Mouse (Mus musculus) neural tube, embryonic 15.5 days (tissue): ENCODE results near the gene 2310011J03Rik. TPM values are rescaled to one million over a fixed set of nuclear protein-coding genes. Genes with fewer than 3 reads are reported as not detected.
A peak's percentile ranks its signal among the peaks of the same experiment; 100 is the strongest.
"Not testable (repeated sequence)": the region's sequence is repeated elsewhere in the genome, so short reads cannot be mapped to it uniquely, and the experiment has no call there.

Experiments used
- ATAC-seq: fragments of 200-750 bp; cut with Nextera tagmentation; 2 replicates; pipeline ENCODE4 v1.8.0; 2017; ENCODE audit warnings: mild to moderate bottlenecking, moderate TSS enrichment, moderate library complexity; ENCODE audit not compliant: low FRiP score
- H3K27ac ChIP-seq: fragments of 300-500 bp; sonication (generic); replicated peaks from 2 replicates; pipeline ENCODE4 v1.5.1; 2015; ENCODE audit warnings: mild to moderate bottlenecking, inconsistent platforms
- H3K27me3 ChIP-seq: fragments of 300-500 bp; sonication (generic); replicated peaks from 2 replicates; pipeline ENCODE4 v1.6.1; 2015; ENCODE audit warnings: inconsistent platforms
- H3K36me3 ChIP-seq: fragments of 300-500 bp; sonication (generic); 2 replicates; pipeline ENCODE4 v1.6.1; 2015; ENCODE audit warnings: inconsistent platforms
- H3K4me1 ChIP-seq: fragments of 300-500 bp; sonication (generic); 2 replicates; pipeline ENCODE4 v1.6.1; 2015; ENCODE audit warnings: inconsistent platforms
- H3K4me2 ChIP-seq: fragments of 300-500 bp; sonication (generic); 2 replicates; pipeline ENCODE4 v1.6.1; 2015; ENCODE audit warnings: inconsistent platforms, mild to moderate bottlenecking, moderate library complexity
- H3K4me3 ChIP-seq: fragments of 300-500 bp; sonication (generic); replicated peaks from 2 replicates; pipeline ENCODE4 v1.5.1; 2015; ENCODE audit warnings: mild to moderate bottlenecking, inconsistent platforms
- H3K9ac ChIP-seq: fragments of 300-500 bp; sonication (generic); replicated peaks from 2 replicates; pipeline ENCODE4 v1.6.1; 2015; ENCODE audit warnings: mild to moderate bottlenecking, inconsistent platforms
- H3K9me3 ChIP-seq: fragments of 300-500 bp; sonication (generic); replicated peaks from 2 replicates; pipeline ENCODE4 v1.6.1; 2016; ENCODE audit warnings: inconsistent platforms
- WGBS: fragments of 180-500 bp; shearing (Covaris S2); methylation state at CpG from one replicate; pipeline ENCODE4 v1.1.7; 2015; ENCODE audit warnings: mixed read lengths; 5-methylcytosine and 5-hydroxymethylcytosine counted together
- polyA plus RNA-seq: library from polyadenylated mRNA; unstranded; fragments of >200 nt; fragmentation: Nextera tagmentation; extraction: Ambion mirVana; gene quantifications from 2 replicates; pipeline ENCODE4 v1.2.1, GENCODE M21; 2015

Gene 2310011J03Rik
- polyA plus RNA-seq, 1 experiment from 2014 or later: 26.9 TPM

- no peak overlapping the region for H3K27ac ChIP-seq
- H3K4me2 ChIP-seq: no peak overlapping the region
- WGBS: 4% methylated on average over 7 of the region's 7 CpGs
- H3K9ac ChIP-seq: no peak overlapping the region
- H3K36me3 ChIP-seq: no peaks in the 10 kb centered on the region
- peaks cover 96% of the 10 kb centered on the region for H3K27me3 ChIP-seq
- H3K4me1 ChIP-seq: peaks cover 12% of the 10 kb centered on the region
- H3K9me3 ChIP-seq: no peaks in the 10 kb centered on the region
- 0 out of 2 replicates have a peak, but pooled peaks have one; percentile 43 for ATAC-seq
- H3K4me3 ChIP-seq: no peak overlapping the region
Measured at GRCm38 (mm10) chr10:80350292-80350691, 30.0 kb upstream of the 2310011J03Rik start.

DNA sequence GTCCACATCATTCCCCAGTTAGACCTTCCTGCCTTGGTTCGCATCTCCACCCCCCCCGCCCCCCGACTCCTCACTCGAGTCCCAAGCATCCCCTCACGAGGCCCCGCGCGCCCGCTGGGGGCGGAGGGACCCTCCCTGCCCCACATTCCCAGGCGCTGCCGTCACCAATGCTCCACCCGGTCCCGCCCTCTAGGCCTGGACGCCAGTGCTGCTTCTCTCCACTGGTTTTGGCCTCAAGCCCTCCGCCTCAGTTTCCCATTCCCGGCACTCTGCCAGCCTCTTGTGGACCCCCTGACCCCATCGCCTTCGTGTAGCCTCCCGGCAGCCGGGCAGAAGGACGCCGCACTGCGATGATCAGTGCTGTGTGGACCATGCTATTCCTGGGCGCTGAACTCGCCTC, 28.6 kb upstream of the 2310011J03Rik start:
- Histone ChIP-seq H3K4me2 (peak overlapping the region; percentile 42), H3K4me1 (peaks cover 12% of the 10 kb centered on the region), H3K27ac (no peak overlapping the region), H3K27me3 (peaks cover 97% of the 10 kb centered on the region), H3K4me3 (no peak overlapping the region), H3K36me3 (no peaks in the 10 kb centered on the region), H3K9ac (no peak overlapping the region), H3K9me3 (no peaks in the 10 kb centered on the region)
- 20% methylated on average over 26 of the region's 26 CpGs for WGBS
- ATAC-seq: no peak

DNA sequence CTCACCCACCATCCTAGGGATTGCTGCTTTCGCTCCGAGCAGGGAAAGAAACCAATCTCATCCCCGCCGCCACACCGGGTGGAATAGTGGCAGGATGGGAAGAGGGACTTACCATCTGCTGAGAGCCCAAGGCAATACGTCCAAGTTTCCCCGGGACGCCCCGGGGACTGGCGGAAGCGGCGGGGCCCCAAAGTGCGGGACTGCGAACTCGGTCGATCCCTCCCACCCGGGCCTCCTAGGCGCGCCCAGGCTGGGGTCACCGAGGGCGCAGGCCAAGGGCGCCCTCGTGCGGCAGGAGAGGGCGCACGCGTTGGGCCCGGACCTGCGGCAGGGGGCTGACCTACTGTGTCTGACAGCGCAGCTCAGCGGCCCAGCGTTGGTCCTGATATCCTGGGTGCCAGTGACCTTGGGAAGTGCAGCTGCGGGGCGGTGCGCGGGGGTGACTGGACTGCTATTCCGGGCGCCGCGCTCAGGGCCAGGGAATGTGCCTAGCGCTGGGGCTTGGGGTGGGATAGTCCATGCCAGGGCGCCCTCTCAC, 28.0 kb upstream of the 2310011J03Rik start, which contains the start of gene Adamtsl5:
Adamtsl5 (minus strand) TSS at position 169 of the 538 bp plus-strand sequence.
- 2% methylated on average over 36 of the region's 42 CpGs for WGBS
- Histone ChIP-seq H3K4me3 (peak within 1 kb of the TSS; percentile 21), H3K4me2 (peak within 1 kb of the TSS; percentile 42), H3K9ac (no peak within 1 kb of the TSS), H3K36me3 (no peaks in the 10 kb centered on the region), H3K27me3 (peaks cover 97% of the 10 kb centered on the region), H3K9me3 (no peaks in the 10 kb centered on the region), H3K4me1 (peaks cover 17% of the 10 kb centered on the region), H3K27ac (no peak within 1 kb of the TSS)
- ATAC-seq: no peak

- WGBS: 11% methylated on average over 17 of the region's 17 CpGs
- peak overlapping the region; percentile 21; the same call in 1 of the 2 replicates for H3K4me3 ChIP-seq
Measured at GRCm38 (mm10) chr10:80347514-80347967, 27.2 kb upstream of the 2310011J03Rik start.

DNA sequence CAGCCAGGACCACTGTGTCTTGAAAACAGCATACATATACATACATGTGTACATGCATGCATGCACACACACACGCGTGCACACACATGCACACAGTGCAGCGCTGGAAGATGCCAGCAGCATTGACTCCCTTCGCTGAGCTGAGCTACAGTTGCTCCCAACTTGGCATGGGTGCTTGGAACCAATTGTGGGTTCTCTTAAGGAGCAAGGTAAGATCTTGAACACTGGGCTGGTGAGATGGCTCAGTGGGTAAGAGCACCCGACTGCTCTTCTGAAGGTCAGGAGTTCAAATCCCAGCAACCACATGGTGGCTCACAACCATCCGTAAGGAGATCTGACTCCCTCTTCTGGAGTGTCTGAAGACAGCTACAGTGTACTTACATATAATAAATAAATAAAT, 25.6 kb upstream of the 2310011J03Rik start:
- ATAC-seq, H3K9ac ChIP-seq, H3K9me3 ChIP-seq, H3K4me3 ChIP-seq, H3K36me3 ChIP-seq, H3K4me2 ChIP-seq, H3K27ac ChIP-seq: not testable (repeated sequence)
- 81% methylated on average over 6 of the region's 6 CpGs for WGBS
- Histone ChIP-seq H3K4me1 (peaks cover 36% of the 10 kb centered on the region), H3K27me3 (peaks cover 97% of the 10 kb centered on the region)

More at GRCm38 (mm10) chr10:80347514-80347967, 27.2 kb upstream of the 2310011J03Rik start:
- Histone ChIP-seq H3K27ac (no peak overlapping the region), H3K4me1 (peaks cover 24% of the 10 kb centered on the region), H3K27me3 (peaks cover 97% of the 10 kb centered on the region), H3K9ac (no peak overlapping the region), H3K36me3 (no peaks in the 10 kb centered on the region), H3K4me2 (peak overlapping the region; percentile 42), H3K9me3 (no peaks in the 10 kb centered on the region)
- ATAC-seq: no peak

DNA sequence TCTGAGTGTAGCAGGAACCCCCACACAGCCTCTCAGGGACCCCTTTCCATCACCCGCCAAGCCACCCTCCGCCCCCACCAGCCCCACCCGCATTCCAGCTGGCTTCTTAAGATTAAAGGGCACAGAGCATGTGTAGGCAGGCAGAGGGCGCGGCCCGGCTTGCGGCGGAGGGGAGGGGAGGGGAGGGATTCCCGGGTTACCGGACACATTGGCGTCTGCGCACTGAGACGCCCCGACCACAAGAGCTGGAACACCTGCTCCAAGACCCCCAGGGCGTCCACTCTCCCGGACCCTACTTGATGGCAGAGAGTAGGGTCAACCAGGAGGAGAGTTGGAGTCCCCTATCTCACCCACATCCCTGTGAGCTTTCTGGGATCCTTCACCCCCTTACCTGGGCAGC, 24.8 kb upstream of the 2310011J03Rik start:
- ATAC-seq: no peak
- no peak overlapping the region for H3K4me3 ChIP-seq
- H3K4me2 ChIP-seq: no peak overlapping the region
- H3K4me1 ChIP-seq: peaks cover 36% of the 10 kb centered on the region
- no peak overlapping the region for H3K27ac ChIP-seq
- no peaks in the 10 kb centered on the region for H3K36me3 ChIP-seq
- 1% methylated on average over 15 of the region's 16 CpGs for WGBS
- peaks cover 97% of the 10 kb centered on the region for H3K27me3 ChIP-seq
- H3K9me3 ChIP-seq: no peaks in the 10 kb centered on the region
- H3K9ac ChIP-seq: no peak overlapping the region

DNA sequence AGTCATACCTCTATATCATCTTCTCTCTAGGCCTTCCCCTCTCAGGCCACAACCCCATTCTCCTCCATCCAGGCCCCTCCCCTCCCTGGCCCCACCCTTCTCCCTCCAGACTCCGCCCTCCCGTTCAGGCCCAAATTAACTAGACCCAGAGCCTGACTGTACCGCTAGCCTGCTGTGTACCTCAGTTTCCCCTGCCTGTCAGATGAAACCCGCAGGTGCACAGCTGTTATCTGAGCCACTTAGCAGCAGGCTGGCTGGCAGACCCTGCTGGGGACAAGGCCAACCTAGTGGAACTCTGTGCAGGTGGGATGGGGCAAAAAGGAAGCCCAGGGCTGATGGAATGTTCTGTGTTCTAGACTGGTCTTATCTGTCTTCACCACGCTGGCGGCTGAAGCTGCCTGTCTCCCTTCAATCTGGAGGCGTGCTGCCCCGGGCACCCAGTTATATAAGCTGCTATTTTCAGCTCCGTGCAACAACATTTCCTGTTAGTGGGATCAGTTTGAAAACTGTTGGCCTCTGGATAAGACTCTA, 23.9 kb upstream of the 2310011J03Rik start:
- Histone ChIP-seq H3K9me3 (no peaks in the 10 kb centered on the region), H3K27ac (no peak overlapping the region), H3K36me3 (no peaks in the 10 kb centered on the region), H3K4me1 (peaks cover 36% of the 10 kb centered on the region), H3K27me3 (peaks cover 88% of the 10 kb centered on the region), H3K4me2 (no peak overlapping the region), H3K4me3 (no peak overlapping the region), H3K9ac (no peak overlapping the region)
- ATAC-seq: no peak
- 51% methylated on average over 9 of the region's 9 CpGs for WGBS

DNA sequence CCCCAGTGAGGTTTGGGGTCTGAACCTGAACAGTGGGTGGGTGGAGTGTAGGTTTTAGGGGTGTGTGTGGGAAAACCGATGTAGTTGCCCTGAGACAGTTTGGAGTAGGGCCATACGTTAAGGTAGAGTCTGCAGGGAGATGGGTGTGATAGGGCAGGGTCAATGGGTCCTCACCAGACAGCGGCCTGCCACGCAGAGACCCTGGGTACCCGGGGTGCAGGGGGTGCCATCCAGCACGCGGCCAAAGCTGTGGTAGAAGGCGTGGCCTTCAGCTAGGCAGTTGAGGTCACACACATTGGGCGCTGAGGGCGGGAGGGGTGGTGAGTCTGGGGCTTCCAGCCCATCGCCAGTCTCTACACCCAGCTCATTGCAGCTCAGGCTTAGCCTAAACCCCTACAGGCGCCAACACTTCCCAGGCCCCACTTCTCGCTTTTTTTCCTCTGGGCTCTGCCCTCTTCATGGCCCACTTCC, 23.1 kb upstream of the 2310011J03Rik start:
- no peaks in the 10 kb centered on the region for H3K36me3 ChIP-seq

DNA sequence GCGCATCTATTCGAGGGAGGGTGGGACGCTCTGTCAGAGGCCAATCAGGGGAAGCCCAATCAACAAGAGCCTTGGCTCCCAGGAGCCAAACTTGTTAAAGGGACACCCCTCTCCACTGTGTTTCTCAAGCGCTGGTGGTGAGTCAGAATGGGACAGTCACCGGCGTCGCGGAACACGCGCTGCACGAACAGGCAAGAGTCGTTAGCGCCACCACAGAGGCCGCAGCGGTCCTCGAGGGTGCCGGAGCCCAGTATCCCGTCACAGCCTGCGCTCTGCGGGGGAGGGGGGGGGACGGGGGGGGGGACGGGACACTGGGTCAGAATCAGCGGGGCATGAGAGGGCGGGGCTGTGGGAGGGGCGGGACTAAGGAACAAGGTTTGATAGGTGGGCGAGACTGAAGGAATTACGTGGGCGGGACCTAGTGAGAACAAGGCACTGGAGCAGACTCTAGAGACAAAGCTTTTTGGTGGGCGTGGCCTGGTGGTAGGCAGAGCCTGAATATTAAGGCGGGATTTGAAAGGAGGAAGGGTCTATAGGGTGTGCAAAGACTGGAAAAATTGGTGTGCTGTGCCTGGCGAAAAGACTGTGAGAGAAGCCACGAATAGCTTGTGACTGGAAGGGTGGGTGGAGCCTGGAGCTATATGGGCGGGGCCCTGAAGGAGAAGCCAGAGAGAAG, 22.6 kb upstream of the 2310011J03Rik start:
- peaks cover 78% of the 10 kb centered on the region for H3K27me3 ChIP-seq
- H3K4me2 ChIP-seq: peak overlapping the region; percentile 60
- no peak overlapping the region for H3K27ac ChIP-seq
- no peaks in the 10 kb centered on the region for H3K36me3 ChIP-seq
- peak; percentile 45 for ATAC-seq
- H3K4me3 ChIP-seq: peak overlapping the region; percentile 32
- no peaks in the 10 kb centered on the region for H3K9me3 ChIP-seq
- H3K9ac ChIP-seq: no peak overlapping the region
- under 1% methylated on average over 31 of the region's 33 CpGs for WGBS
- peaks cover 26% of the 10 kb centered on the region for H3K4me1 ChIP-seq

More for the DNA sequence above, 23.1 kb upstream of the 2310011J03Rik start:
- peak overlapping the region; percentile 60 for H3K4me2 ChIP-seq
- no peaks in the 10 kb centered on the region for H3K9me3 ChIP-seq
- H3K4me3 ChIP-seq: peak overlapping the region; percentile 32
- peaks cover 81% of the 10 kb centered on the region for H3K27me3 ChIP-seq
- peaks cover 30% of the 10 kb centered on the region for H3K4me1 ChIP-seq
- peak; percentile 14; the same call in 1 of the 2 replicates for ATAC-seq
- 25% methylated on average over 13 of the region's 13 CpGs for WGBS
- H3K9ac ChIP-seq: no peak overlapping the region
- no peak overlapping the region for H3K27ac ChIP-seq

- H3K4me1 ChIP-seq: peaks cover 24% of the 10 kb centered on the region
- no peaks in the 10 kb centered on the region for H3K36me3 ChIP-seq
- peaks cover 74% of the 10 kb centered on the region for H3K27me3 ChIP-seq
- peak overlapping the region; percentile 32 for H3K4me3 ChIP-seq
- 3% methylated on average over 26 of the region's 26 CpGs for WGBS
- no peaks in the 10 kb centered on the region for H3K9me3 ChIP-seq
- 0 out of 2 replicates have a peak overlapping the region, but pooled peaks have one; percentile 5 for H3K9ac ChIP-seq
- peak overlapping the region; percentile 60 for H3K4me2 ChIP-seq
- no peak overlapping the region for H3K27ac ChIP-seq
- ATAC-seq: no peak
Measured at GRCm38 (mm10) chr10:80342305-80342748, 22.0 kb upstream of the 2310011J03Rik start.

DNA sequence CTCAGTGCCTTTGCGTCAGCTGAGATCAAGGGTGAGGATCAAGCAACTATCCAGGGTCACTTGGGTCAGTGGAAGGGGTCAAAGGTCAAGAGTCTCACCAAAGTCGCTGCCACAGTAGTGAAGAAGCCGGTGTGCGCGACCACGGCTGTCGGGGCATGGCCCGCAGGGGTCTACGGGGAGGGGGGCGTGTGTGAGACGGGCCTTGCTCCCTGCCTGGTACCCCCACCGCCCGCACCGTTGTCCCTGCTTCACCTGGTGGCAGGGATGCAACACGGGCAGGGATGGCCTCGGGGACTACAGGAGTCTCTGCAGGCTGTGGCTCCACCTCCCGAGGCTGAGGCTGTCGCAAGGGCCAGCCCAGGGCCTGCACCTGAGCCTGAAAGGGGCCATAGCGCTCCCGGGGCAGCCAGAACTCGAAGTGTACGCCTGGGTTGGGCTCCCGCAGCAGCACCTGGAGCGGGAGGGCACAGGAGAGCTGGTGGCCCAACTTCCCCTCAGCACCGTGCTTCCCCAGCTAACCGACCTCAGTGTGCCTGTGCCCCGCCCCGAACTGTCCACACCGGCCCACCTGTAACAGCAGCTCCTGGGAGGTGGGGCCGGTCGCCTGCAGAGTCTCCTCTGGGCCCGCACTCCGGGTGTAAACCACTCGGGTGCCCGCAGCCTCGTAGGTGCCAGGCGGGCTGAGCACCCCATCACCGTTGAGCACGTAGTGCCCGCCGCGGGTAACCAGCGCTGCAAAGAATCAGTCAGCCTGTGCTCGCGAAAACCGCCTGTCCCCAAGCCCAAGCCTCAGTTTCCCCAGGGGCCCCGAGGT, 21.4 kb upstream of the 2310011J03Rik start:
- no peaks in the 10 kb centered on the region for H3K9me3 ChIP-seq
- H3K36me3 ChIP-seq: no peaks in the 10 kb centered on the region
- peak overlapping the region; percentile 60 for H3K4me2 ChIP-seq
- H3K27ac ChIP-seq: no peak overlapping the region
- 0 out of 2 replicates have a peak overlapping the region, but pooled peaks have one; percentile 5 for H3K9ac ChIP-seq
- H3K4me3 ChIP-seq: peak overlapping the region; percentile 32
- WGBS: 3% methylated on average over 46 of the region's 47 CpGs
- peaks cover 70% of the 10 kb centered on the region for H3K27me3 ChIP-seq
- no peak for ATAC-seq
- peaks cover 24% of the 10 kb centered on the region for H3K4me1 ChIP-seq
